Mouse (Mus musculus) urinary bladder, postnatal 4 days (tissue): ENCODE measurements around the gene Wipf3.
A peak's percentile ranks its signal among the peaks of the same experiment; 100 is the strongest.

Experiments
- DNase-seq, 2 experiments: peaks; one replicate each; pipeline ENCODE4 v3.0.0; 2021 to 2022; ENCODE audit warnings: low spot score in 2 of 2

The Wipf3 gene

DNA sequence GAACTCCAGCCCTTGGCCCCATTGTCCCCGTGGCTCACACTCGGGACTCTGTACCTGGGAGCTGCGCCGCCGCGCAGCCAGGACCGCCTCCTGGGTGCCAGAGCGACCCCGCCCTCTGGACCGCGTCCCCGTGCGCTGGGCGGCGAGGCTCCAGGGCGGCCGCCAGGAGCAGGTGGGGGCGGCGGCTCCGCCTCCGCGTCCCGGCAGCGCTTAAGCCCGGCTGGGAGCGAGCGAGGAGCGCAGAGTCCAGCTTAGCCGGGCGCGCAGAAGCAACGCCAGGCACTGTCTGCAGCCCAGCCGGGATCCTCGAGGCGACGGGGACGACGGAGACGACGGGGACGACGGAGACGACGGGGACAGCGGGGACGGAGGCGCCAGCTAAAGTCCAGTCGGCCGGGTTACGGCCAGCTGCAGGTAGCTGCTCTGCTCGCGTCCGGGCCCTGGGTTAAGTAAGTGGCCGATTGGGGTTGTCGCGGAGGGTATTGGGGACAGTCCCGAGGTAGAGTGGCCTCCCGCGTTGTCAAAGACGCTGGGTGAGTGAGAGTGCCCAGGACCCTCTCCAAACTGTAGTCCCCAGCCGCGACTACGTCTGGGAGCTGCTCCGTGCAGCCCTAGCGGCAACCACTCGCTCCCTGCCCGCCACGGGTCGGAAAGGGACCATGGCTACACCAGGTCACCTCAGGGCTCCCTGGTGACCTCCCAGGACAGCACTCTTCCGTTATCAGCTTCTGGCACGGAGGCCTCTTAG is at the start of gene Wipf3:
TSS of gene Wipf3 (plus strand) at position 157 of the 748 bp plus-strand sequence.
- DNase-seq: peak; percentile 49 to 64

DNA sequence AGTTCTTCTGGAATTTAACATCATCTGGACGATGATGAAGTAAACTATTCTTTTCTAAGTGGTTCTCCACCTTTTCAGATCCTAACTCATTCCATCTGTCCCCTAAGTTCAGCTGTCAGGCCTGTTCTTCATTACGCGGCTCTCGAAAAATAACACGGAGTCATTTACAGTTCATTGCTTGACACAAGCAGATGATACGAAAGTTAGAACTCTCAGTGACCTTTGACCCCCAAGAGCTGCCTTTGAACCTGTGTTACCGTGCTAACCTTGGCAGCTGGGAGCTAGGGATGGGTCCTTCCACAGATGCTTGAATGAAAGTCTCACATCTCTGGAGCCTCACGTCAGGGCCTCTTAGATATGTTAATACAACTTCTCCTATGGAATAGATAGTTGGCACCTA is 46.8 kb upstream of the Wipf3 start:
- no peak for DNase-seq

DNA sequence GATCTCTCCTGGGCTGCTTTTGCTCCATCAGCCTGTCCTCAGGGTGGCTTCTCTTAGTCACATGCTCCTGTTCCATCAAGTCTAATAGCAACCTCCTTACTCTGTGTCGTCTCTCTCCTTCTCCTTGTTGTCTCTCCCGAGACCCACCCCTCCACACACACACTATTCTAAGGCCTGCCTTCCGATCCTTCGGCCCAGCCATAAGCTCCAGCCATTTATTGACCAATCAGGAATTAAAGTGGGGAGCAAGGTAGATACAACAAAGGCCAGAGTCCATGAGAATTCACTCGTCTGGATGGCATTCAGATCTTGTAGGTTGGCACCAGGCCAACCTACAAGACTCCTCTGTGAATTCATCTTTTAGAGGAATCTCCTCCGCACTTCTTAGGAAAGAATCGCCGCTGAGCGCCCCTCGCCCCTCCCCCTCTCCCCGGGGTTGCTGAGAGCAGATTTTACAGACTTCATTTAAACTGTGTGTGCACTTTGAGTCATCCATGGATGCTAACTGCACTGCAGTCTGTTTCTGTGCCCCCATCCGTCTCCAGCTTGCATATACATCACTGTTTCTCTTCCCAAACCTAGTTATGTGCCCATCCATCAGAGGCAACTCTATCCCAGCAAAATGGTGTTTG is 45.4 kb upstream of the Wipf3 start:
- no peak for DNase-seq

DNA sequence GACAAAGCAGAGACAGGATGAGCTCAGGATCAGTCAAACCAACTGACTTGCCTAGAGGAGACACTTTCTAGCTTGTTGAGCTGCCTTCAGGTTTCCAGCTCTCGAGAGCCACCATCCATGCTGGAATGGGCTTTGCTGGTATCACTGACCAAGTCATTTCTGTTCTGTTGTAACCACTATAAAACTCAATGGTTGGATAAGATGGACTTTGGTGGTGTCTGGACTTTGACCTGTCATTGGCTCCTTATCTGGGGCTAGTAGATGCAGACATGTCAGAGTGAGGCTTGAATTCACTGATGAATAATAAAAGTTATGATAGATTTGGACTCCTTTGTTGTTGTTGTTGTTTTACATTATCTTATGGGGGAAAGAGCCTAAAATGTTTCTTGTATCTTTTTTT is 44.6 kb upstream of the Wipf3 start:
- no peak for DNase-seq

GRCm38 (mm10) chr6:54386429-54386828 is 43.0 kb upstream of the Wipf3 start:
- no peak for DNase-seq

- DNase-seq: no peak
Measured at GRCm38 (mm10) chr6:54387044-54387443, 42.4 kb upstream of the Wipf3 start.

GRCm38 (mm10) chr6:54387751-54388150 is 41.7 kb upstream of the Wipf3 start:
- DNase-seq: no peak

DNA sequence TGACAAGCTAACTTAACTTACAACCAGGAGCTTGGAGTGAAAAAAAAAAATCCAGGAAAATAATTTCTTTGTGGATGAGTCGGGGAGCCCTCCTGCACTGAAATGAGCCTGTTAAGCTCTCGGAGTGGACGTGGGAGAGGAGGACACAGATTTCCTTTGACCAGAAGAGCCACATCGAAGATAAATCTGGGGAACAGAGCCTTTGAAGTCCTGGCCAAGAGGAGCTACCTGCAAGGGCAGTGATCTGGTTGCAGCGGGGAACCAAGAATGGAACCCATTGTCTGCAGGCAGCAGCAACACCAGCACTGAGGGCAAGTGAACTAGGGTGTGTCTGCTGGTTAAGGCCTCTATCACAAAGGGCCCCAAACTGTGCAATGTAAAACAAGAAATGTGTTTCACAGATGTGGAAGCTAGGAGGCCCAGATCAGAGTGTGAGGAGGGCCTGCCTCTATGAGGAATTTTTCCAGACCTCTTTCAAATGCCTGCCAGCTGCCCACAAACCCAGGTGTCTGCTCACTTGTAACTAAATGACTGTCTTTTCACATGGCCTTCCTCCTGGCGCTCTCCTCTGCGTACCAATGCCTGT is 40.6 kb upstream of the Wipf3 start:
- no peak for DNase-seq

DNA sequence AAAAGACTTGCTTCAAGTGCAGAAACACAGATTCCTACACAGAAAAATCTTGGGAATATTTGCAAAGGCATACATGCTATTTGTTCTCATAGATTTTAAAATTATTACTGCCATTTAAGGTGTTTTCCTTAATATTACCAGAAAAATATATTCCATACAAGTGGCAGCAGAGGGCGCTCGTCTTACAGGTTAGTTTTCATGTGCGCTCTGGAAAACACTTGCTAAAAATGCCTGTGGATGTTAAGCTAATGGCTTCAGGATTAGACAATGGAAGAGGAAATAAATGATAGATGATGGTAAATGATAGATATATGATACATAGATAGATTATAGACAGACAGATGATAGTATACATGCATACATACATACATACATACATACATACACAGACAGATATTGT is 37.6 kb upstream of the Wipf3 start:
- DNase-seq: no peak

DNA sequence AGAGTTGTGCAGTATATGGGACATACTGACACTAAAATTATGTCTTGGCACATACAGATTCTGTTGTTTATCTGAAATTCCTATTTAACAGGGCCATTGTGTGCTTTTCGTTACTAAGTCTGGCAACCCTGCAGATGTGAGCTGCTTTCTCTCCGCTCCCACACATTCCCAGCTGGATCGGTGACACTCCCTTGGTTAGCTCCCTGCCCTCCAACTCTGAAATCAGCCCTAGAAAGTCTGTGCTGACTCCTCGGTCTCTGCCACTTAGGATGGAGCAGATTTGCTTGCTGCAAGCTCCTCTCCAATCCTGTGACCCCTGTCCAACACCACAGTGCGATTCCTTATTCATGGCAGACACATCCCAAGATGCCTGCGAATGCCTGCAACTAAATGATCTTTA is 35.5 kb upstream of the Wipf3 start:
- no peak for DNase-seq

DNA sequence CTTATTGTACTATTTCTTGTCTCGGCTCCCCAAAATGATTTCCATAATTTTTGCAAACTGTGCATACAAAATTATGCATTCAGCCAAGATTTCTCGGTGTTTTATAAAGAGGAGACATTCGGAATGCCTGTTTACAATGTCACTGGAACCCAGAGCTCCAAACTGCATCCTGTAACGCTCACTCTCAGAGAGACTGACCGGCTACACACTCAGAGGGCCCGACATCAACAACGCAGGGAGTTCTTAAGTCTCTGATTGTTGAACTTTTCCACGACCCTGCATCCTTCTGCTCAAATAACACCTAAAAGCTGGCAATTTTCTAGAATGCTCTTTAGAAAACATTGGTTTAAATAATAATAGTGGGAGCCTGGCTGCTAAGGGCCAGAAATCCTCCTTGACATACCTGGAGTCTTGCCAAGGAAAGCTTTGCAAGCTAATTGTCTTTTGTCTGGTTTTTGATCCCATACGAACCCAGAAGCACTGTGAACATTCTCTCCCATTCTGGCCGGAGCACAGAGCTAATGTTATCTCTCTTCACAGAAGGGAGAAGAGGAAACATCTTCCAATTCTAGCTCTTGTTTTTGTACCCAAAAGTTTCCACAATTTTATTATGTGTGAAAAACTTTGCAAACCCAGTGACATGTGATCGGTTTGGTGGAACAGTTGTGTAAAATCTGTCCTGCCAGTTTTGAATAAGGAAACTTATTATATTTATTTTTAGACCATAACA is 30.0 kb upstream of the Wipf3 start:
- no peak for DNase-seq

GRCm38 (mm10) chr6:54401503-54401902 is 27.9 kb upstream of the Wipf3 start:
- no peak for DNase-seq

DNA sequence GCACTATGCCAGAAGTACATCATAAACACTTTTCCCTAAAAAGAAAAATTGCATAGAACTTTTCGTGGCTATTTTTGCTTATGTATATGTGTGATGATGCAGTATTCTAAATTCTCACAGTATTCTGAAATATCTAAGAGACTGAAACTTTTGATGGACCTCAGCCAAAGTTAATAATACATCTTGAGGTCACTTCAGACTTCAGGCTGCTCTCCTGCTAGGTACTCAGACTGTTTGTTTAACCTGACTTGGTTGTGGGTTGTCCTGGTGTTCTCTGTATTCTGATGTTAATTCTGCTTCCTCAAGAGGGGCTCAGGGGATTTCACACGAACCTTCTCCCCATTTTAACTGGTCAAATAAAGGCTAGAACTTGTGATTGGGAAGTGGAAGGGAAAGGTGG is 24.5 kb upstream of the Wipf3 start:
- no peak for DNase-seq

GRCm38 (mm10) chr6:54406116-54406515 is 23.3 kb upstream of the Wipf3 start:
- no peak for DNase-seq

DNA sequence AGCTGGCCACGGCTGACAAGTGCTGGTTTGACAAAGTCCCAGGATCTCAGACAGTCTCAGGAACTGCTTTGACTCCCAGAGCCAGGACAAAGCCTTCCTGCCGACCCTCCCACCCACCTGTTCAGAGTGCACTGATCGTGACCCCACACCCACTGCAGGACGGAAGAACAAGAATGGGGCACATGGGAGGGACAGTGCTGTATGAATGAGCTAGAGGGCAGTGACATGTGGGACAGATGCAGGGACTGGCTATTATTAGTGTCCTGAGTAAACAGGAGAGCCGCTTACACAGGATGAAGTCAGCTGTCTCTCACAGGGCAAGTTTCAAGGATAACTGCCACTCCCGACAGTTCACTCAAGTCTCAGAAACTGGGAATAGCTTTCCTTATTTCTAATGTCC is 20.1 kb upstream of the Wipf3 start:
- DNase-seq: no peak

DNA sequence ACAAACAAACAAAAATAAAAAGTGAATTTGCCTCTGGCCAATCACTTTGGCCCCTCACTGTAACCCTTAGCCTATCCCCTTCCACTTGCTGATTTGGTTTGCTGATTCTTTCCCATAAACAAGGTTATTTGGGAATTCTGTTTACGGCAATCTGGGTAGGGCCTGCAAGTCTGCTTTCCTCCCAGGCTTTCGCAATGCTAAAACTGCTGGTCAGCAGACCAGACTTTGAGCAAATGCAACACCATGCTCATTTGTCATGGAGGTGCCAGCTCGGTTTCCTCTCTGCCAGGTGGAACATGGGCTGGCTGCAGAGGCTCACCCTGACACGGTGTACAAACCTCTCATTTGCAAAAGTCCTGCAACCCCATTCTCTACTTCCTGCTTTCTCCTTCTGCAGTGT is 19.0 kb upstream of the Wipf3 start:
- no peak for DNase-seq

DNA sequence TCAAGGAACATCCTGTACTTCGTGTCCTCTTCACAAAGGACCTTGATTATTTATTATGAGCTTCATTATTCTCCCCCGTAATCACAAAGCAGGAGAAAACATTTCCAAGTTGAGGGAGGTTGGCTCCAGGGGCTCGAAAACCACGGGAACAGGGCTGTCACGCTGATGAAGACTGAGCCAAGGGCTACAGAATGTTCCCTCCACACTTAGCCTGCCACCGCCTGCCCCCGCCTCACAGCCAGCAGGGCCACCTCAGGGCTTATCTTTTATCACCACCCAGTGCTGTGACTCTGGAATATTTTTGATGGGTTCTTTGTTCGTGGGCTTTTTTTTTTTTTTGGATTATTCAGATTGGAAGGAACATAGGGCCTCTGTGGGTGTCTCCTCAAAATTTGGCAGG is 17.8 kb upstream of the Wipf3 start:
- no peak for DNase-seq

GRCm38 (mm10) chr6:54412879-54413278 is 16.5 kb upstream of the Wipf3 start:
- no peak for DNase-seq

GRCm38 (mm10) chr6:54425230-54425629 is 4.2 kb upstream of the Wipf3 start:
- no peak for DNase-seq

DNA sequence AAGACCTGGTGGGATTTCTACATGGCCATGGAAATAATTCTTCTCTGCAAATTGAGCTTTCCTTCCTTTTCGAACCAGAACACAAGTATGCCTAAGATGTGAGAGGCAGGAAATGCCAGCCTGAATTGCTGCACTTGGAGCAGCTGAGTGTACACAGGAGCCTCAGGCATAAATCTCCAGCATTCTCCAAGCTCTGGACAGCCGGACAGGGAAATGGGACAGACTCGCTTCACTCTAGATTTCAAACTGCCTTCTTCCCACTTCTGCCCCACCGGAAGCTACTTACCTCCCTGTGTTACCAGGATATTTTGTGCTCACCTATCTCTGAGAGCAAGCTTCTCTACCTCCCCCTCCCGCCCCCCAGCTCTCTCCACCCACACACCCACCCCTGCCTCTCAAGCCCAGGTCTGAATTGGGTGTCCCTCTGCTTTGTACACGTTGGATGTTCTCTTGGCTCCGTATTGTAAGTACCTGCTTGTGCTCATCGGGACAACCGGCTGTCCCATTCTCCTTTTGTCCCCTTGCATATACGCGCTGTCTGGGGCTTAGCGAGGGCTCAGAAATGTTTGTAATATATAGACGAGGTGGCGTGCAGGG is 455 bp upstream of the Wipf3 start:
- DNase-seq: no peak

- DNase-seq: no peak
Measured at GRCm38 (mm10) chr6:54430221-54430620, 818 bp downstream of the Wipf3 start.

DNA sequence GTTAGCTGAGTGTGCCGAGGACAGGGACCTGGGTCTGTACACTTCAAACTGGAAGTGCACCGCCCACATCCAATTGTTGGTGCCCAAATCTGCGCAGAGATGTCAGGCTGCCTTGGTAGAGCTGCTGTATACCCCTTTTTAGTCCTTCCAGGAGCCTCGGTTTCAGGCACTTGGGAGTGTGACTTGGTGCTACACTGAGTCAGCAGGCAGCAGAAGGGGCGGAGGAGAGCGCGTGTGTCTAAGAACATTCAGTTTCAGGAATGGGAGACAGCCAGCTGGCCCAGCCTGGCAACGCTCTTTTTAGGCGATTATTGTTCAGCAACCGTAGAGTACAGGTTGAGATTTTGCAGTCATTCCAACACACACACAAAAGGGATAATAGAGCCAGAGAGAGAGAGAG is 2.4 kb downstream of the Wipf3 start:
- no peak for DNase-seq
